Mouse (Mus musculus): ENCODE data around the gene Prrt1. TPM values are rescaled to one million over a fixed set of nuclear protein-coding genes. Genes with fewer than 3 reads are reported as not detected.

The Prrt1 gene
- polyA plus RNA-seq, 1 experiment = not detected

- no peaks in the 10 kb centered on the region for H3K9me3 ChIP-seq (replicated peaks; ENCODE audit: control insufficient read depth, insufficient read depth, low read length, poor library complexity, severe bottlenecking)
- no peaks in the 10 kb centered on the region for H3K36me3 ChIP-seq (ENCODE audit: control insufficient read depth, insufficient read depth, low read length, poor library complexity, severe bottlenecking)
- peak overlapping the region; percentile 85 for H3K4me3 ChIP-seq (ENCODE audit: low read depth, low read length)
- peaks cover 1% of the 10 kb centered on the region for H3K4me1 ChIP-seq (ENCODE audit: control insufficient read depth, insufficient read depth, low read length)
- H3K27me3 ChIP-seq (ENCODE audit: control insufficient read depth, insufficient read depth, low read length, poor library complexity, severe bottlenecking) = peaks cover 4% of the 10 kb centered on the region; the same call in 1 of the 2 replicates
- H3K9ac ChIP-seq (ENCODE audit: low read depth, poor library complexity, severe bottlenecking) = peak overlapping the region; percentile 73
- TF ChIP-seq CTCF (IDR thresholded peaks at IDR 0.05; ENCODE audit: low read depth, low read length) (no peak), EP300 (IDR thresholded peaks at IDR 0.05; ENCODE audit: insufficient read depth, low read depth, low read length) (no peak), POLR2A (IDR thresholded peaks at IDR 0.05; ENCODE audit: insufficient read depth, low read length) (no peak)
- no peak overlapping the region for H3K27ac ChIP-seq (ENCODE audit: insufficient read depth, low read length)
Measured at GRCm38 (mm10) chr17:34627093-34627942, 2.0 kb upstream of the Prrt1 start.

- H3K27me3 ChIP-seq (ENCODE audit: control insufficient read depth, insufficient read depth, low read length, poor library complexity, severe bottlenecking) = peaks cover 4% of the 10 kb centered on the region; the same call in 1 of the 2 replicates
- TF ChIP-seq CTCF (IDR thresholded peaks at IDR 0.05; ENCODE audit: low read depth, low read length) (no peak), POLR2A (IDR thresholded peaks at IDR 0.05; ENCODE audit: insufficient read depth, low read length) (no peak), EP300 (IDR thresholded peaks at IDR 0.05; ENCODE audit: insufficient read depth, low read depth, low read length) (no peak)
- peak within 1 kb of the TSS; percentile 80 for H3K4me3 ChIP-seq (ENCODE audit: low read depth, low read length)
- H3K27ac ChIP-seq (ENCODE audit: insufficient read depth, low read length) = no peak within 1 kb of the TSS
- H3K9ac ChIP-seq (ENCODE audit: low read depth, poor library complexity, severe bottlenecking) = peak within 1 kb of the TSS; percentile 73
- H3K36me3 ChIP-seq (ENCODE audit: control insufficient read depth, insufficient read depth, low read length, poor library complexity, severe bottlenecking) = no peaks in the 10 kb centered on the region
- H3K9me3 ChIP-seq (replicated peaks; ENCODE audit: control insufficient read depth, insufficient read depth, low read length, poor library complexity, severe bottlenecking) = no peaks in the 10 kb centered on the region
- peaks cover 1% of the 10 kb centered on the region for H3K4me1 ChIP-seq (ENCODE audit: control insufficient read depth, insufficient read depth, low read length)
Measured at GRCm38 (mm10) chr17:34627943-34628643, 1.2 kb upstream of the Prrt1 start, which contains the start of gene Ppt2. Gene Ppt2 (minus strand): TSS chr17:34628510.

- Histone ChIP-seq H3K4me1 (ENCODE audit: control insufficient read depth, insufficient read depth, low read length) (peaks cover 1% of the 10 kb centered on the region), H3K4me3 (ENCODE audit: low read depth, low read length) (no peak overlapping the region), H3K27ac (ENCODE audit: insufficient read depth, low read length) (no peak overlapping the region), H3K9ac (ENCODE audit: low read depth, poor library complexity, severe bottlenecking) (no peak overlapping the region), H3K9me3 (replicated peaks; ENCODE audit: control insufficient read depth, insufficient read depth, low read length, poor library complexity, severe bottlenecking) (no peaks in the 10 kb centered on the region), H3K27me3 (ENCODE audit: control insufficient read depth, insufficient read depth, low read length, poor library complexity, severe bottlenecking) (peaks cover 4% of the 10 kb centered on the region; the same call in 1 of the 2 replicates), H3K36me3 (ENCODE audit: control insufficient read depth, insufficient read depth, low read length, poor library complexity, severe bottlenecking) (no peaks in the 10 kb centered on the region)
- TF ChIP-seq POLR2A (IDR thresholded peaks at IDR 0.05; ENCODE audit: insufficient read depth, low read length) = no peak
- no peak for TF ChIP-seq EP300 (IDR thresholded peaks at IDR 0.05; ENCODE audit: insufficient read depth, low read depth, low read length)
Measured at GRCm38 (mm10) chr17:34628644-34628967, 727 bp upstream of the Prrt1 start.

- TF ChIP-seq CTCF (IDR thresholded peaks at IDR 0.05; ENCODE audit: low read depth, low read length) = no peak
- no peak for TF ChIP-seq EP300 (IDR thresholded peaks at IDR 0.05; ENCODE audit: insufficient read depth, low read depth, low read length)
- TF ChIP-seq POLR2A (IDR thresholded peaks at IDR 0.05; ENCODE audit: insufficient read depth, low read length) = no peak
- no peak overlapping the region for H3K4me3 ChIP-seq (ENCODE audit: low read depth, low read length)
- H3K4me1 ChIP-seq (ENCODE audit: control insufficient read depth, insufficient read depth, low read length) = peaks cover 1% of the 10 kb centered on the region
- no peak overlapping the region for H3K27ac ChIP-seq (ENCODE audit: insufficient read depth, low read length)
- peak overlapping the region; percentile 49; the same call in 1 of the 2 replicates for H3K9ac ChIP-seq (ENCODE audit: low read depth, poor library complexity, severe bottlenecking)
- peaks cover 4% of the 10 kb centered on the region; the same call in 1 of the 2 replicates for H3K27me3 ChIP-seq (ENCODE audit: control insufficient read depth, insufficient read depth, low read length, poor library complexity, severe bottlenecking)
- H3K36me3 ChIP-seq (ENCODE audit: control insufficient read depth, insufficient read depth, low read length, poor library complexity, severe bottlenecking) = no peaks in the 10 kb centered on the region
- no peaks in the 10 kb centered on the region for H3K9me3 ChIP-seq (replicated peaks; ENCODE audit: control insufficient read depth, insufficient read depth, low read length, poor library complexity, severe bottlenecking)
Measured at GRCm38 (mm10) chr17:34629796-34630603, 667 bp downstream of the Prrt1 start.

GRCm38 (mm10) chr17:34630761-34631301 lies 1.5 kb downstream of the Prrt1 start:
- Histone ChIP-seq H3K9me3 (replicated peaks; ENCODE audit: control insufficient read depth, insufficient read depth, low read length, poor library complexity, severe bottlenecking) (no peaks in the 10 kb centered on the region), H3K9ac (ENCODE audit: low read depth, poor library complexity, severe bottlenecking) (peak overlapping the region; percentile 49), H3K4me1 (ENCODE audit: control insufficient read depth, insufficient read depth, low read length) (no peaks in the 10 kb centered on the region), H3K27ac (ENCODE audit: insufficient read depth, low read length) (no peak overlapping the region), H3K36me3 (ENCODE audit: control insufficient read depth, insufficient read depth, low read length, poor library complexity, severe bottlenecking) (no peaks in the 10 kb centered on the region), H3K27me3 (ENCODE audit: control insufficient read depth, insufficient read depth, low read length, poor library complexity, severe bottlenecking) (peaks cover 4% of the 10 kb centered on the region; the same call in 1 of the 2 replicates), H3K4me3 (ENCODE audit: low read depth, low read length) (peak overlapping the region; percentile 14; the same call in 1 of the 2 replicates)
- TF ChIP-seq EP300 (IDR thresholded peaks at IDR 0.05; ENCODE audit: insufficient read depth, low read depth, low read length) = no peak
- TF ChIP-seq POLR2A (IDR thresholded peaks at IDR 0.05; ENCODE audit: insufficient read depth, low read length) = no peak
- TF ChIP-seq CTCF (IDR thresholded peaks at IDR 0.05; ENCODE audit: low read depth, low read length) = no peak

Measured in ES-Bruce4 (cell line).